Mouse (Mus musculus) c-Kit-positive CD71-positive TER-119-negative erythroid progenitor cells, embryonic 14.5 days (primary cell): ENCODE measurements at regions not wholly inside any gene's neighbourhood (a gene's known extent, or its start where the extent isn't known, plus 50 kb on each side); places are given as distances from the start of the nearest gene placed in this dataset.
"Not testable (repeated sequence)": the region's sequence is repeated elsewhere in the genome, so short reads cannot be mapped to it uniquely, and the experiment has no call there.

Source experiments
- DNase-seq: peaks from one replicate; pipeline ENCODE4 v3.0.0-alpha.2; 2013; ENCODE audit warnings: low read depth

DNA sequence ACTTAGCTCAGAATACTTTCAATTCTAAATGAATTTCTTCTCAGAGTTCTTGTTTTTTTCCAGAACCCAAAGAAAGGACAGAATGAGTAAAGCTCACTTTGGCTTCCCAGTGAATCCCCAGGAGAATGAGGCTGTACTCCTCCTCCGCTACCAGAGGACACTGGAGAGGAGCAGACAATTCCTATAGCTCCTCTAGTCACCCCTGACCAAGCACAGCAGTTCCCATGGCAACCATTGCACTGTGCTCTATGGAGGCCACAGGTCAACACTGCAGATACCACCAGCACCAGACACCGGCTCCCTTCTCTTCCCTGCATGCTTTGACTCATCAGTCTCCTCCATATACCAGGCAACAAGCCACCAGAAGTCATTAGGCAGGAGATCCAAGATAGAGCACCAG is 447.6 kb upstream of the Arid1b start:
- no peak for DNase-seq

DNA sequence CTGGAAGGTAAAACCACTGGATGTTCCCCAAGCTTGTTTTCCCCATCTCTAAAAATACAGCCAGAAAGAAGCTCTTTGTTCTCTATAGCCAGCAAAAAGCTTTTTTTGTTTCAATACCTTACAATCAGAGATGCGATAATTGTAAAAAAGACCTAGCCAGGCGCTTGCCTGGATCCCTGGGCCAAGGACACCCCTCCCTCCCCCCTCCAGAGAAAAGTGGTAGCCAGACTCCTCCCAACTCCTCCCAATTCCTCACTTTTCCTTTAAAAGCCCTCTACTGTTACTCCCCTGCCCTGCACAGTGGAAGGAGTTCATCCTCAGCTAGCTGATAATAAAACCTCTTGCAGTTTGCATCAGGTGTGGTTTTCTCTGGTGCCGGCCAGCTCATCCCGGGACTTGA is 441.1 kb upstream of the Arid1b start:
- not testable (repeated sequence) for DNase-seq

DNA sequence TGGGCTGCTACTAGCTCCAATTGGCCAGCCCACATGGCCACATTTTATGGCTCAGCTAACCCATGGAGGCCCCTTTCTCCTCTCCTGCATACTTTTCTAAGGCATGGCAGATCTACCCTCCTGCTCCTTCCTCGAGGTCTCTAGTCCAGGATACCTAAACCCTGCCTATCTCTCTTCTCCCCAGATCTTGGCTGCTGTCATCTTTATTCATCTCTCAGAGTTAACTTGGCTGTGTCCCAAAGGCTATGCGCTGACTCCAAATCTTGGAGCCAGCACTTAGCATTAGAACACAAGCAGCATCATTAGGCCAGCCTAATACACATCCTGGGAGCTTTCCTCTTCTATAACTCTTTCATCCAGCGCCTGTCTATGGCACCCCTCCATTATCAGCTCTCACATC is 430.5 kb upstream of the Arid1b start:
- DNase-seq: no peak

DNA sequence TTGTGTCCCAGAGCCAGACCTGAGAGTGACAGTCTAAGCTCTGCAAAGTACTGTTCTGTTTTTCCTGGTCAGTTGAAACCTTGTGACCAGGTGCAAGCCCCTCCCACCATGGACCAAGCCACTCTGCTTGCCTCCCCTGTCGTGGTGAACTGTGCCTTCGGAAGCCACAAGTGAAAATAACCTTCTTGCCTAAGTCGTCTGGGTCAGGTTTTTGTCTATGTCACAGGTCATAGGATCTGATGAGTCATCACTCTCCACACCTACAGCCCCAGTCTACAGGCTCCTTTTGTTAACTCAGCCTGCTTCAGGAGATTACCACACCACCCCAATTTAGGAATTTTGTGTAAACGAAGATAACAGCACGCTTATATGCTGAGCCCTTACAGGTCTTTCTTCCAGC is 417.2 kb upstream of the Arid1b start:
- DNase-seq: no peak

DNA sequence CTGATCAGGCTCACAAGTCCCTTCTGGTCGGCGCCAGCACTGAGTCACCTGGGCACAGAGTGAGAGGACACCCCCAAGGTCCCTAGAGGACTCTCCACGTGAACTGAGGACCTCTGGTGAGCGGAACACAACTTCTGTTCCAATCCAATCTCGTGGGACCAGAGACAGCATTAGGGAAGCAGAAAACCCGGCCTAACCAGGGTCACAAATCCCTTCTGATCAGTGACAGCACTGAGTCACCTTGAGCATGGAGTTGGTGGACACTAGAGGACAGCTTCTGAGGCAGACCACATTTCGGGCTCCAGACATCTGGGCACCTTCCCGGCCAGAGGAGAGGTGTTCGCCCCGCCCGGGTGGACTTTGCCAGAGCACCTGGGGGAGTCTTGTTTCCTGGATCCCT is 412.3 kb upstream of the Arid1b start:
- no peak for DNase-seq

DNA sequence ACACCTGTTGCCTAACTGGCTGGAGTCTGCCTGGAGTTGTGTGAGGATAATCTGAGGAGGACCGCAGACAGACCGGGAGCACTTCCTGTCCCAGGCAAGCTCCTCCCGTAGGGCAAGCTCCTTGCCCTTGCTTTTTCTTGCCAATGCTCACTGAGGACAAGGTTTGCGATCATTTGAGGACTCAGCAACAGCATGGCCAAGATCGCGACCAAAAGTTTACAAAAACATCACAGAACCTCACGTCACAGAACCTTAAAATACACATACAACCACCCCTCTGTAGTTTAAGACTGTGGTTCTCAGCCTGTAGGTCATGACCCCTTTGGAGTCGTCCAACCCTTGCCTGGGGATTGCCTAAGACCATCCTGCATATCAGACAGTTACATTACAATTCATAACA is 383.7 kb upstream of the Arid1b start:
- no peak for DNase-seq

DNA sequence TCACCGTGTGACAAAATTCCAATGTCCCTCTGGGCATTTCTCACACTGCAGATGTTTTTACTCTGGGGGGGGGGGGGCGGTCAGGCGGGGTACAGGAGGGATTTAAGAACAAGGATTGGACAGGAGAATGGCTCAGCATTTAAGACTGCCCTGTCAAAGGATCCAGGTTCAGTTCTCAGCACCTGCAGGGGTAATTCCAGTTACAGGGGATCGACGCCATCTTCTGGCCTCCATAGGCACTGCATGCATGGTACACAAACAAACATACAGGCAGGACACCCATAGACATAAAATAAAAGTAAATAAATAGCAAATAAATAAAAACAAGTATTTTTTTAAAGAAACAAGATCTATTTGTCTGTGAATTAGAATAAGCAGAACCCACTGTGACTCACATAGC is 383.1 kb upstream of the Arid1b start:
- DNase-seq: no peak

DNA sequence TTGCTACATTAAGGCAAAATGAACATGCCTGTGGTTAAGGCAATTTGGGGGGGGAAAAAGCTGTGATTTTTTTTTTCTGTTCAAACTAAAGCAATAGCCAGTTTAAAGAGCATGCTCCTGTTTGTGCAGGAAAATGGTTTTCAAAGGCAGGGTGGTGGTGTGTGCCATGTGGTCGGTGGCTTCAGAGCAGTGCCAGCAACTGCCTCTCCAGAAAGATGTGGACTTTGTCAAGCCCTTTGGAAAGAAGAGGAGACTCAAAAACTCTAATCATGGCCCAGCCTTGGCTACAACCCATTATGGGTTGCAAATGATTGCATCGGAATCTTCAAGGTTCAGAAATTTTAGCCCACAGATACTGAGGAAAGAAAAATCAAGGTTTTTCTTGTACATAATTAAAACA is 382.4 kb upstream of the Arid1b start:
- no peak for DNase-seq

DNA sequence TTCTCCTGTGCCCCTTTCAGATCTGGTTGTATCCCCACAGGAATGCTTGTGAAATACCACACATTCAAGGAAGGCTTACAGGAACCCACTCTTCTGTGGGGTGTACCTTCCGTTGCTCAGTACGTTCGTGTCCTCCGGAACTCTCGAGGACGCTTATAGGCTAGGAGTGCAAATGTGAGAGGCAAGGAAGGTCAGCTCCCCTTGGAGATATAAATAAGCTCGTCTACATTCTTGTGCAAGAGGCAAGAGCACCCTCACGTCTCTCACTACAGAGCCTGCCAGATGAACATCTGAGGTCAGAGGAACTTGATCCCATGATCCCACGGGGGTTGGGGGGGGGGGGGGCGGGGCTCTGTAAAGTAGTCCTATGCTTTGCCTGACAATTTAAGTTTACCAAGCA is 382.0 kb upstream of the Arid1b start:
- no peak for DNase-seq

DNA sequence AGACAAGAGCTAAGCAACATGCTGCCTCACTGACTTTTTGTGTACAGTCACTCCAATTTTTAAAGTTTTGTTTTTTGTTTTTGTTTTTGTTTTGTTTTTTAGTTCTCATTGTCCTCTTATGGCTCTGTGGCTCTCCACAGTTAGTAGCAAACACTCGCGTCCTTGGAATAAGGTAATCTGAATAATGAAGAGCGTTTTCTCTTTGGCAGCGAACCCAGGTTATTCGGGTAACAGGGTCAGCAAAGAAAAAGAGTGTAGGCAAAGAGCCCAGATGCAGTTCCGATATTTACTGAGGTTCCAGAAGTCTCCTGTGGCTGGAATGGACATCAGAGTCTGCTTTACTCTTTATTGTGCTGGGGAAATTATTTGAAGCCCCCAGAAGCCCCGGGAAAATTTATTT is 381.4 kb upstream of the Arid1b start:
- DNase-seq: no peak

DNA sequence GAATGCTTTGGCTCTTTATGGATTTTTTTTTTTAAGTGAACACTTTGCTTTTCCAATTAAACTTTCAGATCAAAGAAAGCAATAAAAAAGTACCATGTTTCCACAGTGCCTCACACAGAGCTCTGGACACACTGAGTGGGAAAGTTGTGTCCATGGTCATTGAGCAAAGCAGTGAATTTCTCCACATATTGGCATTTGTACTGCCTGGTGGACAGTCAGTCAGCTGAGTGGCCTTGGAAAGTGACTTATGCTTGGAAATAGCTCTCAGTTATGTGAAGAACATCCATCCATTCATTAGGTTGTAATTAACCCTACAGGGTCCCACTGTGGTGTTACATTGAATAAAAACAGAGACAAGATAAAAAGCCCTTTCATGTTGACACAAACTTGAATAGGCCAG is 373.8 kb upstream of the Arid1b start:
- DNase-seq: no peak

DNA sequence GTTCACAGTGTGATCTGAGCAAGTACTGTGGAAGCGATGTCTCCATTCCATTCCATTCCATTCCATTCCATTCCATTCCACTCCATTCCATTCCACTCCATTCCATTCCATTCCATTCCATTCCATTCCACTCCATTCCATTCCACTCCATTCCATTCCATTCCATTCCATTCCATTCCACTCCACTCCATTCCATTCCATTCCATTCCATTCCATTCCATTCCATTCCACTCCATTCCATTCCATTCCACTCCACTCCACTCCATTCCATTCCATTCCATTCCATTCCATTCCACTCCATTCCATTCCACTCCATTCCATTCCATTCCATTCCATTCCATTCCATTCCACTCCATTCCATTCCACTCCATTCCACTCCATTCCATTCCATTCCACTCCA is 368.0 kb upstream of the Arid1b start:
- DNase-seq: not testable (repeated sequence)

DNA sequence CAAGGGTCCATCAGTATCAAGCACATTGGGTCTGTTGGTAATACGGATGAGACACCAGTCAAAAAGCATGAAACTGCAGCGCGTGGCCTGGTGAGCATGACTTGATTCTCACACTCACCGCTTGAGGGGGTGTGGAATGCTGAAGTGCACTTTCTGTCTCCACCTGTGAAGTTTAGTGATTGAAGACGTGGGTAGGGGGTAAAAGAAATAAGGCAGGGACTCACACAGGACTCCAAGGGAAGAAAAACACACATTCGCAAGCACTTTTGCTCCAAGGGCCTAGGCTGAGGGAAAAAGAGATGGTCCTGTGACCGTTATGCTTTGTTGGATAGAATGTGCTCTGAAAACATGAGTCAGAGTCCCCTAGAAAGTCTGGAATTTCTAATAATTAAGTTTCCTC is 366.6 kb upstream of the Arid1b start:
- DNase-seq: no peak

DNA sequence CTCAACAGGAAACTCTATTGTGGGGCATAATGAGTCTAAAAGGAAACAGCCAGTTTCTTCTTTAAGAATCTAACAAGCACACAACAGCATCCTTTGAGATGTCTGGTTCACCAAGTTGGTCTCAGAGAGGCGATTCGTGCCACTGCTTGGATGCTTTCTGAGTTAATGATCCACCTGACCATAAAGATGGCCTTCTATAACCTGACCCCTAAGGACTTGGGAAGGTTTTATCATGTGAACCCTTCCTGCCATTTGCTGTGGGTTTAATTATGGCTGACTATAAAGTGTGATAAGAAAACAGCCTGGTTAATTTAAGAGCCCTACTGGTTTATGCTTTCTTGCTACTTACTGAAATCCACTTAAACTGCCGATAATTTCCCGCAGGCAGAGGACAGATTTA is 363.0 kb upstream of the Arid1b start:
- DNase-seq: no peak

DNA sequence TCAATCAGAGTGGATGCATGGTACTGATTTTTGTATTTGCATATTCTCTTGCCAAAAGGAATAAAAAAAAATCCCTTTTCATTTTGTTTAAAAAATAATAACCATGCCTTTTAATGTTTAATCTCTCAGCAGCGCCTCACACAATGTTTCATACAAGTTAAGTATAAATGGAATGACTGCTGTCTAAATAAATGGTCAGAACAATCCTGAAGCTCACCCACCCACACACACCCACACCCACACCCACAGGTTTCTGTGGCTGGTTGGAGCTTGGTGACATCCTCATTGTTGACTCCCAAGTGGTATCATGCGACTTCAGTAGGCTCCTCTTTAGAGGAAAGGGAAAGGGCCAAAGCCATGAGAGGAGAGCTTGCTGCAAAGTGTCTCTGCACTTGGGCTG is 361.6 kb upstream of the Arid1b start:
- DNase-seq: no peak

DNA sequence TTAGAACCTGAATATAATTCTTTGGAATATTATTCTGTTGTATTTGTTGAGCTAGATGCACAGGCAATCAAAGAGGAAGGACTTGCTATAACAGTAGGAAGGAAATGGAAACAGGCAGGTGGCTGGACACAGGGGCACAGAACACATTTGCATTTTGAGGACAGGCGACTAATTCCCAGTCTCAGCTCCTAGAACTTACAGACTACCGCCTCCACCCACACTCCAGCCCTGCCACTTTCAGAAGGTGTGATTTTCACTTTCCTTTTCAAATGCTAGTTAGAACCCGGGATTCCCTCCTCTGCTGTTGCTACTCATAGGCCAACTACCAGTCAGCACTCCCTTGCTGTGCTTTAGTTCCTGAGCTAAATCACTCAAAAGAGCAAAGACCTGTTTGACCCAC is 360.4 kb upstream of the Arid1b start:
- no peak for DNase-seq

DNA sequence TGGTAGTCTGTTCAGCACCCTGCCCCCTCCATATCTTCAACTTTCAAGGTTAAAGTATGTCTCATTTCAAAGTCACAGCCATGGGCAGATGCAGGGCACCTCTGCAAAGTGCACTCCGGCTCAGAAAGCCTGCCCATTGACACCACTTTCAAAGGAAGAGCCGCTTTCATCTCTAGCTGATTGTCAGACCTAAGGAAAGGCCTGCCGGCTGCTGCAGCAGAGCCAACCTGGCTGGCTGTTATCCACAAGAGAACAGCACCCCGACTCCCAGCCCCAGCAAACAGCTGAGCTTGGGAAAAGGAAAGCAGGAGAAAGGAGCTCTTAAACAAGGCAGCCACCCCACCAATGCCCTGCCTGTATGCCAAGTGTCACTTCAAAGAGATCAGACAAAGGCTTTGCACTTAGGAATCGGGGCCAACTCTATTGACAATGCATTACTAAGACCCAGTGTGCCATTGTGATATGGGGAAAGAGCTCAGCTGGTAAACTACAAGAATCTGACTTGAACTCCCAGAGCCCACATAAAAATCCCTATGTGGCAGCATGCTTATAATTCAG is 357.3 kb upstream of the Arid1b start:
- no peak for DNase-seq

DNA sequence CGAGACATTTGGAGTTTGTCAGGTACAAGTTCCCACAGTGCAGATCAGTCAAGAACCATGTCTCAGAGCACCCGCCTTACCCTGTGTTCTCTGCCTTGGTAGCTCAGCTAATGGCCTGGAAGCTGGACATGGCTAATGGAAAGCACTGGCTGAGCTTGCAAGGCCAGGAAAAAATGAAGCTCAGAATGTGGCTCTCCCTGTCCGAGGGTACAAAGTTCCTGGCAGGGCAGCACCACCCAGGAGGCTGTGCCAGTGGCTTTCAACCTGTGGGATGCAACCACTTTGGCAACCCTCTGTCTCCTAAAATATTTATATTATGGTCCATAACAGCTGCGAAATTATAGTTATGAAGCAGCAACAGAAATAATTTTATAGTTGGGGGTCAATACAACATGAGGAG is 354.6 kb upstream of the Arid1b start:
- DNase-seq: no peak

DNA sequence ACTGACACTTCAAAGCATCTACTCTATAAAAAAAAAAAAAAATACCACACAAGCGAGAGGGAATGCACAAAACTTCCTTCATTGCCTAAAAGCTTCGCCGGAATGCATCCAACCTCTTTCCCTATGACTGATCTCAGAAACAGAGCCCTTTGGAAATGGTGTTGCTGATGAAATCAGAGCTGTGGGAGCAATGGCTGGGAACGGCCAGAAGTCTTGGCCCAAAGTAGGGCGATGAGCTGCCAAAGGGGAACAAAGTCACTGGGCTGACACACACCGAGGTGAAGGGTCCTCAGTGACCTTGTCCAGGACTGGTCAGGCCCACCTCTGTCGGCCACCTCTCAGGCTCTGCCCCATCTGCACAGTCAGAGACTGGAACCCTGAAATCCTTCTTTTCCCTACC is 353.6 kb upstream of the Arid1b start:
- DNase-seq: no peak

DNA sequence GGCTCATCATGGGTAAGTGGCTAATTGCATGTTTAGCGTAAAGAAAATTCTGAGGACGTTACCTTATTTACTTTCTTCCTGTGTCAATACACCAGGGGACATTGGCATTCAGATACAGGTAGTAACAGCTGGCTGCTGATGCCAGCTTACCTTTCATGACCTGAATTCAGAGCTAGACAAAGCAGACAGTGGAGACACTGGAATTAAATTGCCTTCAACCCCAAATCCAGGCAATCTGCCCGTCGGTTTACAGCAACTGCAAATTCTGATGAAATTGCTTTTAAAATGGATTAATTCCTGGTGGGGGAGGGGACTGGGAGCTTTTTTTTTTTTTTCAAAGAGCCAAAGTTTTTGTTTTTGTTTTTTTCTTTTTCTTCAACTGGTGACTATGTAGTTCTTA is 353.0 kb upstream of the Arid1b start:
- no peak for DNase-seq

DNA sequence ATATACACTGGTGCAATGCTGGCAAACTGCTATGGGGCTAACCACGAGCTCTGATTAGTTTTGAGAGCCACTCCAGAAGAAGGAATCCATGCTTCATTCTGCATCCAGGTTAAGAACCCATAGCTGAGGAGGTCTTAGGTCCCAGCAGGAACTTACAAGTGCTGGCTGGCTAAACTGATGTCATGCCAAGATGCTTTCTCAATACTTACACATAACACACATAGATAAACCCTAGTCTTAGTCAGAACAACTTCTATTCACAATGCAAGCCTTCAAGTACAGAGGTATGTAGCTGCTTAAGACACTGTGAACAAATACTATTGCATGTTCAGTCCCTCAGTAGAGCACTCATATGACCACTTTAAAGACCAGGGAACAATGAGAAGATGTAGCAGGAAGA is 352.1 kb upstream of the Arid1b start:
- DNase-seq: no peak

DNA sequence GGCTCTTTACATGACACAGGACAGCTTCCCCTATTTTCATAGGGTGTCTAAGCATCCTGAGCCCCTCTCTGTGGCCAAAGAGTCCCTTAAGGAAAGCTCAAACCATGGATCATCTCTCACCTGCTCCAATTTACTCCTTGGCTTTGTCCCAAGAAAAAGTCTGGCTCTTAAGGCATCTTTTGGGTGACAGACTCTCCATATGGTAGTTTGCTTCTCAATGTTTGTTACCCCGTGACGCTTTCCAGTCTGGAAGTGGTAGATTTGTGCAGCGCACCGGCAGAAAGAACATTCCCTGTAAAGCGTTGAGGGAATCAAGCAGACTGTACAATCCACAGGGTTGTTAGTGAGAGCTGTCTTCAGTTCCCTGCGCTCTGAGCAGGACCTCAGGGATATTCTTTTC is 350.8 kb upstream of the Arid1b start:
- no peak for DNase-seq

DNA sequence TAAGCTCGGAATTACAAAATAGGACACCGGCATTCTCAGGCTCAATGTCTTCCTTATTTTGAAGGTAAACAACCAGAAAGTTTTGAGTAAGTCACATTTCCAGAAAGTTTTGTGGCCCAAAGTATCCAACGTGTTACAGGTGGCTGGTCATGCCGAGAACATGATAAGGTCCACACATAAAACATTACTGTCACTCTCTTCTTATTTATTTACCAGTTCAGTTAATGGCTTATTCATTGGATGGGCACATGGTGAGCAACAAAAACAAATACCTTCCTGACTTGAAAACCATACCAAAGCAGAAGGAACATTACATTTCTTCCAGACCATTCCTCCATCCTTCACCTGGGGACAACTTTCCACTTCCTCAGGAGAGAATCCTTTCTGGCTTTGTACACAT is 345.5 kb upstream of the Arid1b start:
- no peak for DNase-seq

DNA sequence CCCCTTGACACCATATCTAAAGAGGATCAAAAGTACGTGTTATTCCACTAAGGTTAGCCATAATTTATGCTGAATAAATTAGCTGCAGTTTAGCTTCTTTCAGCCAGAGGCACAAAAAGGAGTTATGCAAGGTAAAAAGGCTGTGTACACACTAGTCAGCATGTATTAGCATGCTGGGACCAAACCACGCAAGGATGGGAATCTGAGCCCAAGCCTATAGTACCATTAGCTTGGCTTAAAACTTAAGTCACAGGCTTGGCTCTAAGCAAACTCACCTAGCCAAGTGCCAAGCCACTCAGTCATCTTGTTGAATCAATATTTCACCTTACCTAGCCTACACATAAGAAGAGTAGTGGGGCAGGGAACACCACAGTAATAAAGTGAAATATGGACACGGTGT is 339.9 kb upstream of the Arid1b start:
- DNase-seq: no peak

DNA sequence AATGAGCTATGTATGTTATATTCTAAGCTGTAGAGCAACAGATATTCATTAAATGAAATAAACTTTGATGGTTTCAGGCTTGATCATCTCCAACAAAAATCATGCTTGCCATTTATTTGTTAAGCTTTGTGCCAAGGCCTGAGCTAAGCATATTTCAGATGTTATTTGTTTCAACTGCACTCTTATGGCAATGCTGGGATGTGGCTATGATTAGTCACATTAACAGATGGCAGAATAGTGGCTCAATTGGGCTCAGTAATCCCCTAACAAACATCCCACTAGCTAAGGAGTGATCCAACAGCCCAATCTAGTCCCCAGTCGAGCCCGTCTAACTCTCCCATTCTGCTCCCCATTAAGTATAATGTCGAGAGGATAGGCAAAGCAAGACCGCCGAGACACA is 332.1 kb upstream of the Arid1b start:
- no peak for DNase-seq
